Mouse (Mus musculus): ENCODE results near the gene Il27. TPM values are rescaled to one million over a fixed set of nuclear protein-coding genes. Genes with fewer than 3 reads are reported as not detected.
"Not testable (repeated sequence)": the region's sequence is repeated elsewhere in the genome, so short reads cannot be mapped to it uniquely, and the experiment has no call there.

The Il27 gene
- total RNA-seq (2012; rRNA removed): not detected in 2 replicates

DNA sequence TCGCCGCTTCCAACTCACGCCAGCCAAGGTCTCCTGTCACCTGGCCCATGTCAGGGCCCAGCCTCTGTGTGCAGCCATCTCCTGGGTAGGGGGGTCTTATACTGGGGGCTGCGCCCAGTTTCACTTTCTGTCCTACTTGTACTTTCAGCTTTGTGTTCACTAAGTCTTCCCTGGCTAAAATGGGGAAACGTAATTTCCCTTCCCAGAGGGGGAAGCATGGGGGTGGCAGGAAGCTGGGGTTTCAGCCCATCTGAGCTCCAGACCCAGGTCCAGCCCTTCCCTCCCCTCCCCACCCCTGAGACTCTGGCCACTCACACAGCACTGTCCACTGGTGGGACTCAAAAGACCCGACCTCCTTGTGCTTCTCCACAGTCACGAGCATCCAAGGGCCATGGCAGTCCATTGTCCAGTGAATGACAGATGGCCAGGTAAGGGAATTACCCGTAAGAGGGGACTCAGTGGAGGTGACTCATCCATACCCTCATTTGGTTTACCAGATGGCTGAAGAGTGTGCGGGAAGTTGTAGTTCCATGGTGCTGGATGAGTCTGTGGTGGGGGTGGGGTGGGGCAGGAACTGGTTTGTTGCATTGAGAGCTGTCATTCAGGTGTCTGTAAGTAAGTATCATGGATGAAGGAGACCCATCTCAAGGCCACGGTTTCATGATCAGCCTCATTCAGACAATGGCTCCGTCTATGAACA lies at the start of gene Il27:
Gene Il27 (minus strand): TSS at position 80 of the 700 bp plus-strand sequence.
- H3K9ac ChIP-seq (ENCODE audit: insufficient read depth, low read depth, low read length, poor library complexity, severe bottlenecking): no peak within 1 kb of the TSS
- TF ChIP-seq CHD2 (IDR thresholded peaks at IDR 0.05; ENCODE audit: low read depth, low read length): no peak
- TF ChIP-seq MAFK (IDR thresholded peaks at IDR 0.05; ENCODE audit: insufficient read depth, low read depth, low read length): no peak
- no peak for TF ChIP-seq ZC3H11A (IDR thresholded peaks at IDR 0.05; ENCODE audit: borderline replicate concordance, low read depth, low read length)
- TF ChIP-seq HCFC1 (IDR thresholded peaks at IDR 0.05; ENCODE audit: borderline replicate concordance, insufficient read depth, low read length): no peak
- no peak for TF ChIP-seq ZNF384 (IDR thresholded peaks at IDR 0.05; ENCODE audit: low read depth, low read length)
- no peaks in the 10 kb centered on the region for H3K9me3 ChIP-seq (ENCODE audit: control insufficient read depth, insufficient read depth, low read depth, low read length)
- no peak for DNase-seq (ENCODE audit: low read depth, low spot score)
- H3K27ac ChIP-seq (ENCODE audit: insufficient read depth, low read depth, low read length, poor library complexity, severe bottlenecking): no peak within 1 kb of the TSS
- H3K4me3 ChIP-seq (ENCODE audit: insufficient read depth in 1 of 2, low read depth in 1 of 2, low read length in 2 of 2, poor library complexity in 1 of 2, severe bottlenecking in 1 of 2): no peak within 1 kb of the TSS
- H3K36me3 ChIP-seq (ENCODE audit: control insufficient read depth, insufficient read depth, low read length, poor library complexity, severe bottlenecking): no peaks in the 10 kb centered on the region
- H3K4me1 ChIP-seq (ENCODE audit: control insufficient read depth in 2 of 2, insufficient read depth in 2 of 2, low read length in 2 of 2, poor library complexity in 1 of 2): no peaks in the 10 kb centered on the region
- in situ Hi-C loops (cut with MboI; ENCODE audit: low sequenced_read_pairs in 2 of 2, unreplicated experiment in 2 of 2): no loop called here

DNA sequence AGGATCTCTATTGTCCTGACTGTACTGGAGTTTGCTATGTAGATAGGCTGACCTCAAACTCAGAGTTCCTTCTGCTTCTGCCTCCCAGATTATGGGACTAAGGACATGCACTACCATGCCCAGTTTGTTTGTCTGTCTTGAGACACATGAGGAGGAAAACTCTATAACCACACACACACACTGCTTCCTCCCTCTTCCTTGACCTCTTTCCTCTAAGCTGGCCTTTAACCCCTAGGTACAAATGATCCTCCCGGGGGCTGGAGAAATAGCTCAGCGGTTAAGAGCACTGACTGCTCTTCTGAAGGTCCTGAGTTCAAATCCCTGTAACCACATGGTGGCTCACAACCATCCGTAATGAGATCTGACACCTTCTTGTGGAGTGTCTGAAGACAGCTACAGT lies 49.6 kb upstream of the Il27 start:
- Histone ChIP-seq H3K4me1 (ENCODE audit: control insufficient read depth in 2 of 2, insufficient read depth in 2 of 2, low read length in 2 of 2, poor library complexity in 1 of 2) (peaks cover 2 to 16% of the 10 kb centered on the region in 2 experiments; a peak in 2 of 4 replicates), H3K9ac (ENCODE audit: insufficient read depth, low read depth, low read length, poor library complexity, severe bottlenecking) (no peak overlapping the region), H3K27ac (ENCODE audit: insufficient read depth, low read depth, low read length, poor library complexity, severe bottlenecking) (no peak overlapping the region; the same call in 1 of the 2 replicates), H3K9me3 (ENCODE audit: control insufficient read depth, insufficient read depth, low read depth, low read length) (no peaks in the 10 kb centered on the region), H3K4me3 (ENCODE audit: insufficient read depth in 1 of 2, low read depth in 1 of 2, low read length in 2 of 2, poor library complexity in 1 of 2, severe bottlenecking in 1 of 2) (no peak overlapping the region), H3K36me3 (ENCODE audit: control insufficient read depth, insufficient read depth, low read length, poor library complexity, severe bottlenecking) (no peaks in the 10 kb centered on the region)
- DNase-seq (ENCODE audit: low read depth, low spot score): no peak
- in situ Hi-C loops (cut with MboI; ENCODE audit: low sequenced_read_pairs in 2 of 2, unreplicated experiment in 2 of 2): no loop called here
- no peak for TF ChIP-seq ZC3H11A (IDR thresholded peaks at IDR 0.05; ENCODE audit: borderline replicate concordance, low read depth, low read length)
- TF ChIP-seq CHD2 (IDR thresholded peaks at IDR 0.05; ENCODE audit: low read depth, low read length): no peak
- no peak for TF ChIP-seq MAFK (IDR thresholded peaks at IDR 0.05; ENCODE audit: insufficient read depth, low read depth, low read length)
- no peak for TF ChIP-seq HCFC1 (IDR thresholded peaks at IDR 0.05; ENCODE audit: borderline replicate concordance, insufficient read depth, low read length)
- no peak for TF ChIP-seq ZNF384 (IDR thresholded peaks at IDR 0.05; ENCODE audit: low read depth, low read length)

DNA sequence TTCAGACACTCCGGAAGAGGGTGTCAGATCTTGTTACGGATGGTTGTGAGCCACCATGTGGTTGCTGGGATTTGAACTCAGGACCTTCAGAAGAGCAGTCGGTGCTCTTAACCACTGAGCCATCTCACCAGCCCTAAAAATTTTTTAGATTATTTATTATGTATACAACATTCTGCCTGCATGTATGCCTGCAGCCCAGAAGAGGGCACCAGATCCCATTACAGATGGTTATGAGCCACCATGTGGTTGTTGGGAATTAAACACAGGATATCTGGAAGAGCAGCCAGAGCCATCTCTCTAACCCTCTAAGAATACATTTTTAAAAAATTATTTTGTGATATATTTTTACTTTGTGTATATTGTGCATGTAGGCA lies 48.5 kb upstream of the Il27 start:
- in situ Hi-C loops (cut with MboI; ENCODE audit: low sequenced_read_pairs in 2 of 2, unreplicated experiment in 2 of 2); H3K27ac ChIP-seq (ENCODE audit: insufficient read depth, low read depth, low read length, poor library complexity, severe bottlenecking); H3K9ac ChIP-seq (ENCODE audit: insufficient read depth, low read depth, low read length, poor library complexity, severe bottlenecking); DNase-seq (ENCODE audit: low read depth, low spot score); H3K9me3 ChIP-seq (ENCODE audit: control insufficient read depth, insufficient read depth, low read depth, low read length); H3K36me3 ChIP-seq (ENCODE audit: control insufficient read depth, insufficient read depth, low read length, poor library complexity, severe bottlenecking); H3K4me3 ChIP-seq (ENCODE audit: insufficient read depth in 1 of 2, low read depth in 1 of 2, low read length in 2 of 2, poor library complexity in 1 of 2, severe bottlenecking in 1 of 2): not testable (repeated sequence)
- H3K4me1 ChIP-seq (ENCODE audit: control insufficient read depth in 2 of 2, insufficient read depth in 2 of 2, low read length in 2 of 2, poor library complexity in 1 of 2): peaks cover 2 to 16% of the 10 kb centered on the region in 2 experiments; a peak in 2 of 4 replicates
- TF ChIP-seq ZC3H11A (IDR thresholded peaks at IDR 0.05; ENCODE audit: borderline replicate concordance, low read depth, low read length): 0 out of 2 replicates have a peak, but pooled peaks have one; percentile 8

DNA sequence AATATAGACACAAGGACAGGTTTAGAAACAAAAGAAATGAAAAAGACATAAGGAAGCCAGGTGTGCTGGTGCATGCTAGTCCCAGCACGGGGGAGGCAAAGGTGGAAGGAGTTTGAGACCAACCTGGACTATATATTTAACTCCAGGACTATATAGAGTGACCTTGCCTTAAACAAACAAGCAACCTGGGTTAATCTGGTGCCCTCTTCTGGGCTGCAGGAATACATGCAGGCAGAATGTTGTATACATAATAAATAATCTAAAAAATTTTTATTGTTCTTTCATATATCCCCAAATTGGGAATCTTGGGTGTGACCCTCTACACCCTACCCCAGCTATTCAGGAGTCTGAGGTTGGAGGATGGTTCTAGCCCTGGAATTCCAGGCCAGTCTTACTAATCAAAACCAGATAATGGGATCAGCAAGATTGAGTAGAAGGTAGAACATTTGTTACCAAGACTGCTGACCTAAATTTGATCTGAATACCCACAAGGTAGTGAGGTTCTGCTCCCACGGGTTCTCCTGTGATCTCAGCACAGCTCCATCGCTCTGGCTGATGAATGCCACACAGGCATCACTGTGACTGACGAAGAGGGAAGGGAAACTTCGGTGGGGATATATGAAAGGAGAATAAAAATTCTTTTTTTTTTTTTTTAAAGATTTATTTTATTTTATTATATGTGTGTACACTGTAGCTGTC lies 48.0 kb upstream of the Il27 start:
- no peak for DNase-seq (ENCODE audit: low read depth, low spot score)
- Histone ChIP-seq H3K9ac (ENCODE audit: insufficient read depth, low read depth, low read length, poor library complexity, severe bottlenecking) (no peak overlapping the region), H3K36me3 (ENCODE audit: control insufficient read depth, insufficient read depth, low read length, poor library complexity, severe bottlenecking) (no peaks in the 10 kb centered on the region), H3K4me1 (ENCODE audit: control insufficient read depth in 2 of 2, insufficient read depth in 2 of 2, low read length in 2 of 2, poor library complexity in 1 of 2) (peaks cover 2 to 16% of the 10 kb centered on the region in 2 experiments; a peak in 2 of 4 replicates), H3K9me3 (ENCODE audit: control insufficient read depth, insufficient read depth, low read depth, low read length) (no peaks in the 10 kb centered on the region), H3K4me3 (ENCODE audit: insufficient read depth in 1 of 2, low read depth in 1 of 2, low read length in 2 of 2, poor library complexity in 1 of 2, severe bottlenecking in 1 of 2) (no peak overlapping the region), H3K27ac (ENCODE audit: insufficient read depth, low read depth, low read length, poor library complexity, severe bottlenecking) (no peak overlapping the region)
- in situ Hi-C loops (cut with MboI; ENCODE audit: low sequenced_read_pairs in 2 of 2, unreplicated experiment in 2 of 2): no loop called here
- TF ChIP-seq HCFC1 (IDR thresholded peaks at IDR 0.05; ENCODE audit: borderline replicate concordance, insufficient read depth, low read length) (no peak), MAFK (IDR thresholded peaks at IDR 0.05; ENCODE audit: insufficient read depth, low read depth, low read length) (no peak), ZNF384 (IDR thresholded peaks at IDR 0.05; ENCODE audit: low read depth, low read length) (no peak), ZC3H11A (IDR thresholded peaks at IDR 0.05; ENCODE audit: borderline replicate concordance, low read depth, low read length) (no peak), CHD2 (IDR thresholded peaks at IDR 0.05; ENCODE audit: low read depth, low read length) (no peak)

All from ES-E14 (cell line).